Mouse (Mus musculus) MEL (cell line): Measurements from ENCODE around the gene Rgs6. TPM values are rescaled to one million over a fixed set of nuclear protein-coding genes. Genes with fewer than 3 reads are reported as not detected.

Experiments used
- DNase-seq: peaks from one replicate; pipeline ENCODE4 v3.0.0; 2011; ENCODE audit warnings: low read depth, low spot score
- H3K27ac ChIP-seq: 2 replicates; pipeline ENCODE4 v1.5.1; 2012; ENCODE audit warnings: low read depth, mild to moderate bottlenecking, control low read depth, low read length, moderate library complexity; ENCODE audit not compliant: control insufficient read depth
- H3K27me3 ChIP-seq, 2 experiments: fragments of 150-350 bp in 1 of 2; sonication (generic) in 1 of 2; 2 replicates each; pipeline ENCODE4 v1.6.1; 2012; ENCODE audit warnings: low read length in 2 of 2, mild to moderate bottlenecking in 2 of 2, improper control_type of control experiment in 1 of 2, moderate library complexity in 1 of 2; ENCODE audit not compliant: insufficient read depth in 2 of 2, control insufficient read depth in 1 of 2
- H3K36me3 ChIP-seq, 2 experiments: 2 replicates each; pipeline ENCODE4 v1.6.1; 2012 to 2014; ENCODE audit warnings: low read length in 2 of 2, improper control_type of control experiment in 1 of 2, inconsistent platforms in 1 of 2, mild to moderate bottlenecking in 1 of 2; ENCODE audit not compliant: insufficient read depth in 2 of 2, control insufficient read depth in 1 of 2
- H3K4me1 ChIP-seq, 2 experiments: fragments of 150-350 bp in 1 of 2; sonication (generic) in 1 of 2; 2 replicates each; pipeline ENCODE4 v1.6.1; 2012; ENCODE audit warnings: low read length in 2 of 2, improper control_type of control experiment in 1 of 2, mild to moderate bottlenecking in 1 of 2; ENCODE audit not compliant: insufficient read depth in 2 of 2, control insufficient read depth in 1 of 2
- H3K4me3 ChIP-seq, 2 experiments: fragments of 150-350 bp in 1 of 2; sonication (generic) in 1 of 2; 2 replicates each; pipeline ENCODE4 v1.5.1; 2012; ENCODE audit warnings: low read depth in 2 of 2, low read length in 2 of 2, mild to moderate bottlenecking in 2 of 2, moderate library complexity in 2 of 2, control low read depth in 1 of 2, improper control_type of control experiment in 1 of 2; ENCODE audit not compliant: control insufficient read depth in 1 of 2, insufficient read depth in 1 of 2
- H3K79me2 ChIP-seq: 2 replicates; pipeline ENCODE4 v1.6.1; 2012; ENCODE audit warnings: mild to moderate bottlenecking, low read length, moderate library complexity; ENCODE audit not compliant: control insufficient read depth, poor library complexity, insufficient read depth
- H3K9ac ChIP-seq: 2 replicates; pipeline ENCODE4 v1.6.1; 2012; ENCODE audit warnings: low read depth, mild to moderate bottlenecking, control low read depth, low read length, moderate library complexity; ENCODE audit not compliant: control insufficient read depth, poor library complexity, severe bottlenecking
- H3K9me3 ChIP-seq: fragments of 150-350 bp; sonication (generic); replicated peaks from 2 replicates; pipeline ENCODE4 v1.6.1; 2012; ENCODE audit warnings: mild to moderate bottlenecking, low read length, improper control_type of control experiment, moderate library complexity; ENCODE audit not compliant: insufficient read depth
- BHLHE40 ChIP-seq: IDR thresholded peaks from 2 replicates; pipeline ENCODE4 v1.6.1; 2012; ENCODE audit warnings: low read depth, mild to moderate bottlenecking, inconsistent platforms, low read length, improper control_type of control experiment, borderline replicate concordance
- CHD2 ChIP-seq: IDR thresholded peaks from 2 replicates; pipeline ENCODE4 v1.6.1; 2011; ENCODE audit warnings: low read length, improper control_type of control experiment
- CTCF ChIP-seq, 3 experiments: IDR thresholded peaks in 2 of 3; conservative IDR thresholded peaks in 1 of 3; 2 replicates each; pipeline ENCODE4 v1.5.1; 2011 to 2012; ENCODE audit warnings: low read length in 3 of 3, low read depth in 2 of 3, mild to moderate bottlenecking in 2 of 3, improper control_type of control experiment in 1 of 3, inconsistent platforms in 1 of 3, mixed read lengths in 1 of 3, moderate library complexity in 1 of 3; ENCODE audit not compliant: control insufficient read depth in 1 of 3, insufficient read depth in 1 of 3, poor library complexity in 1 of 3, severe bottlenecking in 1 of 3
- E2F4 ChIP-seq: IDR thresholded peaks from 2 replicates; pipeline ENCODE4 v1.6.1; 2011; ENCODE audit warnings: low read depth, low read length, improper control_type of control experiment, borderline replicate concordance
- GABPA ChIP-seq: IDR thresholded peaks from 2 replicates; pipeline ENCODE4 v1.6.1; 2012; ENCODE audit warnings: low read depth, mild to moderate bottlenecking, inconsistent platforms, low read length, improper control_type of control experiment, moderate library complexity
- GATA1 ChIP-seq: IDR thresholded peaks from 2 replicates; pipeline ENCODE4 v1.6.1; 2011; ENCODE audit warnings: low read depth, low read length, improper control_type of control experiment
- JUND ChIP-seq: IDR thresholded peaks from 2 replicates; pipeline ENCODE4 v1.6.1; 2011; ENCODE audit warnings: low read depth, mild to moderate bottlenecking, improper control_type of control experiment, low read length
- MAFK ChIP-seq: IDR thresholded peaks from 2 replicates; pipeline ENCODE4 v1.6.1; 2011; ENCODE audit warnings: low read depth, mild to moderate bottlenecking, low read length, improper control_type of control experiment, borderline replicate concordance
- MAZ ChIP-seq: IDR thresholded peaks from 2 replicates; pipeline ENCODE4 v1.6.1; 2012; ENCODE audit warnings: low read depth, mild to moderate bottlenecking, inconsistent platforms, low read length, improper control_type of control experiment
- MEF2A ChIP-seq: IDR thresholded peaks from 2 replicates; pipeline ENCODE4 v1.6.1; 2014; ENCODE audit warnings: low read depth, mild to moderate bottlenecking, inconsistent platforms, low read length, improper control_type of control experiment; ENCODE audit not compliant: poor library complexity, insufficient replicate concordance, severe bottlenecking; ENCODE audit errors: extremely low read depth
- NELFE ChIP-seq: IDR thresholded peaks from 2 replicates; pipeline ENCODE4 v1.6.1; 2011; ENCODE audit warnings: low read depth, low read length, improper control_type of control experiment
- NRF1 ChIP-seq: IDR thresholded peaks from 2 replicates; pipeline ENCODE4 v1.6.1; 2014; ENCODE audit warnings: low read depth, mild to moderate bottlenecking, inconsistent platforms, low read length, improper control_type of control experiment, moderate library complexity; ENCODE audit not compliant: poor library complexity, insufficient read depth, severe bottlenecking
- SIN3A ChIP-seq: IDR thresholded peaks from 2 replicates; pipeline ENCODE4 v1.6.1; 2012; ENCODE audit warnings: low read length, improper control_type of control experiment, inconsistent platforms
- TAL1 ChIP-seq: IDR thresholded peaks from 2 replicates; pipeline ENCODE4 v1.6.1; 2012; ENCODE audit warnings: mild to moderate bottlenecking, inconsistent platforms, low read length, moderate library complexity, mixed read lengths
- TBP ChIP-seq: IDR thresholded peaks from 2 replicates; pipeline ENCODE4 v1.8.0; 2011; ENCODE audit warnings: low read depth, low read length, improper control_type of control experiment
- TCF12 ChIP-seq: IDR thresholded peaks from 2 replicates; pipeline ENCODE4 v1.6.1; 2014; ENCODE audit warnings: low read depth, mild to moderate bottlenecking, inconsistent platforms, low read length, improper control_type of control experiment, moderate library complexity
- UBTF ChIP-seq: IDR thresholded peaks from 2 replicates; pipeline ENCODE4 v1.6.1; 2012; ENCODE audit warnings: low read depth, mild to moderate bottlenecking, inconsistent platforms, low read length, improper control_type of control experiment, moderate library complexity, borderline replicate concordance; ENCODE audit not compliant: insufficient read depth
- USF2 ChIP-seq, 2 experiments: IDR thresholded peaks; 2 replicates each; pipeline ENCODE4 v1.6.1; 2011 to 2012; ENCODE audit warnings: improper control_type of control experiment in 2 of 2, low read length in 2 of 2, borderline replicate concordance in 1 of 2, inconsistent platforms in 1 of 2, low read depth in 1 of 2, mild to moderate bottlenecking in 1 of 2; ENCODE audit not compliant: insufficient read depth in 1 of 2
- ZC3H11A ChIP-seq: IDR thresholded peaks from 2 replicates; pipeline ENCODE4 v1.6.1; 2012; ENCODE audit warnings: low read depth, mild to moderate bottlenecking, inconsistent platforms, low read length, improper control_type of control experiment
- ZKSCAN1 ChIP-seq: IDR thresholded peaks from 2 replicates; pipeline ENCODE4 v1.6.1; 2012; ENCODE audit warnings: low read depth, mild to moderate bottlenecking, inconsistent platforms, low read length, improper control_type of control experiment, moderate library complexity
- polyA plus RNA-seq, 2 experiments: library from polyadenylated mRNA; stranded (reverse) in 1 of 2; unstranded in 1 of 2; fragments of >175 nt in 1 of 2; fragments of >200 nt in 1 of 2; gene quantifications; 2 replicates each; pipeline versions ENCODE4 v1.2.1 to v1.2.4; 2012; ENCODE audit warnings: low replicate concordance in 2 of 2, low read depth in 1 of 2; ENCODE audit not compliant: insufficient read length in 2 of 2, insufficient read depth in 1 of 2, missing spikeins in 1 of 2
- total RNA-seq: library from RNA; depleted of rRNA; stranded (reverse); fragments of 300-350 nt; gene quantifications from 2 replicates; pipeline ENCODE4 v1.2.3, GENCODE M21; 2012

Gene Rgs6
- total and polyA plus RNA-seq, 3 experiments: not detected

DNA sequence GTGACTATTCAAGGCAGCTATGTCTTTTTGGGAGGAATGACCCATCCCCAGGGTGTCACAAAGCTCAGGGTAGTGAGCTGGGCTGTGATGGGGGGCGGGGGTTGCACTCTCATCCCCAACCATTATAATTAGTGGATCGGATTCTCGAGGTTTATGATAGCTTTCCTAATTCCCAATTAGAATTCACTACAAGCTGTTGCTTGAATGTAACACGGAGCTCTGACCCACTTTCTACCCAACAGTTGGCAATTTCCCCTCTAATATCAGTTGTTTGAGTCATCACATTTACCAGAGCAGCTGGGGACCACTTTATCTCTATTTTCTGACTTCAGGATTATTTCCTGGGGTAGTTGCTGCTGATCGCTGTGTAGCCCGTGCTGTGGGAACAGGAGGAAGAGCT lies 231.9 kb downstream of the Rgs6 start:
- Histone ChIP-seq H3K79me2 (no peaks in the 10 kb centered on the region), H3K4me3 (no peak overlapping the region), H3K36me3 (no peaks in the 10 kb centered on the region), H3K4me1 (no peaks in the 10 kb centered on the region), H3K9me3 (no peaks in the 10 kb centered on the region), H3K27ac (no peak overlapping the region), H3K27me3 (peaks cover 5 to 16% of the 10 kb centered on the region in 2 experiments; a peak in 3 of 4 replicates), H3K9ac (no peak overlapping the region)
- DNase-seq: no peak
- TF ChIP-seq ZKSCAN1 (no peak), UBTF (no peak), NELFE (no peak), BHLHE40 (no peak), SIN3A (no peak), USF2 (IDR thresholded peaks at IDR 0.05; ENCODE audit: borderline replicate concordance in 1 of 2, insufficient read depth in 1 of 2, low read depth in 1 of 2, low read length in 2 of 2) (no peak), E2F4 (no peak), GABPA (no peak), CHD2 (no peak), ZC3H11A (no peak), MAZ (no peak), MAFK (no peak), MEF2A (no peak), NRF1 (no peak), TAL1 (no peak), JUND (no peak), GATA1 (no peak), CTCF (IDR thresholded peaks at IDR 0.05 in 2 of 3, conservative IDR thresholded peaks at IDR 0.05 in 1 of 3; ENCODE audit: control insufficient read depth in 1 of 3, insufficient read depth in 1 of 3, low read depth in 2 of 3, low read length in 3 of 3, poor library complexity in 1 of 3, severe bottlenecking in 1 of 3) (no peak), TBP (no peak), TCF12 (no peak)
